Mouse (Mus musculus): Measurements from ENCODE around the gene Epb41l3. TPM values are rescaled to one million over a fixed set of nuclear protein-coding genes. Genes with fewer than 3 reads are reported as not detected.

Epb41l3 gene
- 134 and 142 TPM in 2 replicates for polyA plus RNA-seq (2015; fragmentation: Nextera tagmentation; extraction: Ambion mirVana)

- peak; percentile 93 for ATAC-seq (ENCODE audit: low FRiP score)
- Histone ChIP-seq H3K27ac (replicated peaks) (peak within 1 kb of the TSS; percentile 60), H3K9me3 (replicated peaks) (no peaks in the 10 kb centered on the region), H3K9ac (replicated peaks) (peak within 1 kb of the TSS; percentile 67), H3K27me3 (replicated peaks) (peaks cover 26% of the 10 kb centered on the region), H3K36me3 (no peaks in the 10 kb centered on the region), H3K4me1 (peaks cover 25% of the 10 kb centered on the region), H3K4me3 (replicated peaks) (peak within 1 kb of the TSS; percentile 68), H3K4me2 (peak within 1 kb of the TSS; percentile 99)
- WGBS, result under 1% methylated on average over 47 of the region's 47 CpGs
Observed at GRCm38 (mm10) chr17:69075501-69076237, at the start of gene Epb41l3. Epb41l3 (plus strand) TSS chr17:69075683.

- Histone ChIP-seq H3K9me3 (replicated peaks) (no peaks in the 10 kb centered on the region), H3K27ac (replicated peaks) (no peak overlapping the region), H3K27me3 (replicated peaks) (no peaks in the 10 kb centered on the region), H3K36me3 (no peaks in the 10 kb centered on the region), H3K4me2 (no peak overlapping the region), H3K9ac (replicated peaks) (no peak overlapping the region), H3K4me3 (replicated peaks) (no peak overlapping the region), H3K4me1 (no peaks in the 10 kb centered on the region)
- ATAC-seq (ENCODE audit: low FRiP score), result no peak
- whole genome bisulfite sequencing, result 65% methylated on average over 12 of the region's 12 CpGs
Observed at GRCm38 (mm10) chr17:69038760-69039675, 36.5 kb upstream of the Epb41l3 start.

DNA sequence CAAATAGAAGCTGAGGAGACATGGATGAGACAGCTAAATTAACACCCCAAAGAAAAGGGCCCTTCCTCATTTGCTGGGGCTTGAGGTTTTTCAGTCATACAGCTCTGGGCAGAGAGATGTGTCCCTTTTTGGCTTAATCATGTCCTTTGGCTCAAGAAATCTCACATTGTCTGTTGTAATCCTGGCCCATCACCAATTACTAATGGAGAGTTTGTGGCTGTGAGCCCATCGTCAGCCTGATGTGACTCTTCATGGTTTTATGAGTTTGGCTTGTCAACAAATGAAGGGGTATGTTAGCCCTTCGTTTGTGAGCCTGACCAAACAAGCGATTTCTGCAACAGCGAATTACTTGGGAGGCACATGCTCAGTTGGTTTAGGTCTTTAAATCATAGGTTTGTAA, 34.0 kb upstream of the Epb41l3 start:
- 55% methylated on average over 4 of the region's 4 CpGs for WGBS

DNA sequence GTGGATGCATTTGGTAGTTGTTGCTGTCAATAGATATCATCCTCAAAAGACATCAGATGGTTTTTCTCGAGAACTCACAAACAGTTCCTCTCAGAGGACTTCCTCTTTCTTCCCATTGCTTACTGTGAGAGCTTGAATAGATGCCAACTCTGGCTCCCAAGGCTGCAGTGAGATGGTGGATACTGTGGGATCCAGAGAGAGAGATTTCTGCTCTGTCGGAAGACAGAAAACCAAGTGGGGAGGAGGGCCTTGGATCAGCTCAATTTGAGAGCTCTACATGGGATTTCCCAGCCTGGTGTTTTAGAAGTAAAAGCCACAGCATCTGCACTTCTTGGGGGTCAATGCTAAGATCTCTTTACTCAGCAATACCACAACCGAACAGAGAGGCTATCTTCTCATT, 26.7 kb upstream of the Epb41l3 start:
- no peaks in the 10 kb centered on the region for H3K36me3 ChIP-seq
- H3K4me2 ChIP-seq, result no peak overlapping the region
- H3K9ac ChIP-seq (replicated peaks), result no peak overlapping the region
- no peak for ATAC-seq (ENCODE audit: low FRiP score)
- no peaks in the 10 kb centered on the region for H3K27me3 ChIP-seq (replicated peaks)
- H3K9me3 ChIP-seq (replicated peaks), result no peaks in the 10 kb centered on the region
- H3K4me1 ChIP-seq, result no peaks in the 10 kb centered on the region
- 74% methylated on average over 3 of the region's 3 CpGs for WGBS
- H3K4me3 ChIP-seq (replicated peaks), result no peak overlapping the region
- no peak overlapping the region for H3K27ac ChIP-seq (replicated peaks)

More for the DNA sequence above, 34.0 kb upstream of the Epb41l3 start:
- no peaks in the 10 kb centered on the region for H3K36me3 ChIP-seq
- H3K4me3 ChIP-seq (replicated peaks), result no peak overlapping the region
- no peaks in the 10 kb centered on the region for H3K27me3 ChIP-seq (replicated peaks)
- no peak overlapping the region for H3K9ac ChIP-seq (replicated peaks)
- no peak for ATAC-seq (ENCODE audit: low FRiP score)
- H3K4me1 ChIP-seq, result no peaks in the 10 kb centered on the region
- no peak overlapping the region for H3K4me2 ChIP-seq
- H3K27ac ChIP-seq (replicated peaks), result no peak overlapping the region
- H3K9me3 ChIP-seq (replicated peaks), result no peaks in the 10 kb centered on the region

GRCm38 (mm10) chr17:69054029-69054428, 21.5 kb upstream of the Epb41l3 start:
- ATAC-seq (ENCODE audit: low FRiP score), result no peak
- H3K9ac ChIP-seq (replicated peaks), result no peak overlapping the region
- H3K4me2 ChIP-seq, result no peak overlapping the region
- no peaks in the 10 kb centered on the region for H3K9me3 ChIP-seq (replicated peaks)
- H3K4me1 ChIP-seq, result no peaks in the 10 kb centered on the region
- H3K27me3 ChIP-seq (replicated peaks), result no peaks in the 10 kb centered on the region
- no peaks in the 10 kb centered on the region for H3K36me3 ChIP-seq
- 83% methylated on average over 4 of the region's 4 CpGs for WGBS
- H3K4me3 ChIP-seq (replicated peaks), result no peak overlapping the region
- H3K27ac ChIP-seq (replicated peaks), result no peak overlapping the region

DNA sequence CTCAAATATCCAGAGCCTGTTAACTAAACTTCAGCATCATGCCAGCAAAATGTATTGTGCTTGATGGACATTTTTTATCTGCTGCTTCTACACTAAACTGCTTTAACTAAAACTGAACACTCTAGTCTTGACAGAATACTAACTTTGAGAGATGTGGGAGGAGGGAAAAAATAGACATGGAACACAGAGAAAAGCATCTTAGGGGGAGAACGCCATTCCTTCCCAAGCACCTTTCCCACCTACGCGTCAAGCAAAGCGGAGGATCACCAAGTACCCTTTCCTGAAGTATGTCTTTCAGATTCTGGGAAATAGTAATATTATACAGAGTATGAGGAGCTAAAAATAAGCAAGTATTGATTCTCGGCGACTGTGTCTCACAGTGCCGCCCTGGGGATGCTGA, 15.7 kb upstream of the Epb41l3 start:
- no peaks in the 10 kb centered on the region for H3K27me3 ChIP-seq (replicated peaks)
- H3K27ac ChIP-seq (replicated peaks), result no peak overlapping the region
- 94% methylated on average over 7 of the region's 7 CpGs for WGBS

DNA sequence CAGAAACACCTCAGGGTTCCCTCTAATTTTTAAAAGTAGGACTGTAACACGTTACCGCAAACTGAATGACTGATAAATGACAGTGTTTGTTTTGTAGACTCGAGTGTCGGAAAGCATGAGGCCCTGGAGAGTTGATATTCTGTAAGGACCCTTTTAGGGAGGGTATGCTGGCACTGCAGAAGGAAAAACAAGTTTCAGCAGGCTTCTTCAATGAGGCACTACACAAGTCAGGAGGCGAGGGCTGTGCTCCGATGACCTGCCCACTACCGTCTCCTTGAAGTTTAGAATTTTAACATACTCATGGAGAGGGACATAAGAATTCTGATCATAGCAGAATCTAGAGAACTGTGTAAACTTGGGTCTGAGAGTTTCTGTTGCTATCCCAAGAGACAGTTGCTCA, 15.1 kb upstream of the Epb41l3 start:
- Histone ChIP-seq H3K4me1 (peaks cover 11% of the 10 kb centered on the region; the same call in 1 of the 2 replicates), H3K9ac (replicated peaks) (no peak overlapping the region), H3K36me3 (no peaks in the 10 kb centered on the region), H3K9me3 (replicated peaks) (no peaks in the 10 kb centered on the region), H3K4me3 (replicated peaks) (no peak overlapping the region), H3K27me3 (replicated peaks) (no peaks in the 10 kb centered on the region), H3K4me2 (no peak overlapping the region), H3K27ac (replicated peaks) (no peak overlapping the region)
- no peak for ATAC-seq (ENCODE audit: low FRiP score)
- WGBS, result 93% methylated on average over 7 of the region's 7 CpGs

More for the DNA sequence above, 15.7 kb upstream of the Epb41l3 start:
- Histone ChIP-seq H3K9me3 (replicated peaks) (no peaks in the 10 kb centered on the region), H3K4me3 (replicated peaks) (no peak overlapping the region), H3K9ac (replicated peaks) (no peak overlapping the region), H3K4me1 (peaks cover 11% of the 10 kb centered on the region; the same call in 1 of the 2 replicates), H3K4me2 (no peak overlapping the region), H3K36me3 (no peaks in the 10 kb centered on the region)
- ATAC-seq (ENCODE audit: low FRiP score), result no peak

DNA sequence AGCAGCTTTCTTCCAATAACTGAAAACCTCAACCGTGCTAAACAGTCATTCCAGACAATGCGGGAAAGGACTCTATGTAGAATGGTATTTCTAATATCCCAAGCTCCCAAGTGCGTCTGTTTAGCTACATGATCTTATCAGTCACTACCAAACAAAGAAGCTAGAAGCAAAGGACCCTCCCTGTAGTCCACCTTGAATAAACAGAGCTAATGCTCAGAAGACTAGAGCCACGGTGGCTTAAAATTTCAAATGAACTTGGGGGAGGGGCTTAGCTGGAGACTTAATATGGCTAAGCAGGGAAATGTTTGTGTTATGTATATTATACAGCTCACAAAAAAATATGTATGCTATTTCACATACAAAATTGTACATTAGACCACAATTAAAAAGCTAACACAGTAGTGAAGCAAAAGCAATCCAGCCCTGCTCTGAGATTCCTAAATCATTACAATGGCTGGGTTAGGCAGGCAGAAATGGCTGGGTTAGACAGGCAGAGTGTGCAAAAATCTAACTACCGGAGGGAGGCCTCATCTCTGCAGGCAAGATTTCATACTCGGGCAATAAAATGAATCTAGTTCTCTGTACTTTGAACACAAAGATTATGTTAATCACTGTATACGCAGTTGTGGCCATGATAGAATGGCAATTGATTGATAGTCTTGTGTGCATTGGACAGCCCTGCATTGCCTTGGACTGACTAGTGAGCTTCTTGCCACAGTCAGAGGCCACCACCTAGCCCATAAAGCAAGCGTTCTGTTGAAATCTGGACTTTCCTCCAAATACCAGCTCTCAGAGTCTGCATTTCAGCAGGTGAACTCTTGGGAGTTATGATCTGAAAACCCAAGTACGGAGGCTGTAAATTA, 13.4 kb upstream of the Epb41l3 start:
- Histone ChIP-seq H3K27ac (replicated peaks) (0 out of 2 replicates have a peak overlapping the region, but pooled peaks have one; percentile 56), H3K4me2 (no peak overlapping the region), H3K9ac (replicated peaks) (no peak overlapping the region), H3K36me3 (no peaks in the 10 kb centered on the region), H3K9me3 (replicated peaks) (no peaks in the 10 kb centered on the region), H3K4me1 (peaks cover 11% of the 10 kb centered on the region; the same call in 1 of the 2 replicates), H3K4me3 (replicated peaks) (no peak overlapping the region), H3K27me3 (replicated peaks) (no peaks in the 10 kb centered on the region)
- WGBS, result 50% methylated on average over 9 of the region's 9 CpGs
- no peak for ATAC-seq (ENCODE audit: low FRiP score)

GRCm38 (mm10) chr17:69067937-69068739, 7.3 kb upstream of the Epb41l3 start:
- no peaks in the 10 kb centered on the region for H3K36me3 ChIP-seq
- ATAC-seq (ENCODE audit: low FRiP score), result no peak
- no peak overlapping the region for H3K27ac ChIP-seq (replicated peaks)
- H3K9me3 ChIP-seq (replicated peaks), result no peaks in the 10 kb centered on the region
- 81% methylated on average over 11 of the region's 11 CpGs for WGBS
- no peak overlapping the region for H3K4me2 ChIP-seq
- H3K27me3 ChIP-seq (replicated peaks), result no peaks in the 10 kb centered on the region
- H3K4me3 ChIP-seq (replicated peaks), result no peak overlapping the region
- H3K9ac ChIP-seq (replicated peaks), result no peak overlapping the region
- H3K4me1 ChIP-seq, result no peaks in the 10 kb centered on the region

DNA sequence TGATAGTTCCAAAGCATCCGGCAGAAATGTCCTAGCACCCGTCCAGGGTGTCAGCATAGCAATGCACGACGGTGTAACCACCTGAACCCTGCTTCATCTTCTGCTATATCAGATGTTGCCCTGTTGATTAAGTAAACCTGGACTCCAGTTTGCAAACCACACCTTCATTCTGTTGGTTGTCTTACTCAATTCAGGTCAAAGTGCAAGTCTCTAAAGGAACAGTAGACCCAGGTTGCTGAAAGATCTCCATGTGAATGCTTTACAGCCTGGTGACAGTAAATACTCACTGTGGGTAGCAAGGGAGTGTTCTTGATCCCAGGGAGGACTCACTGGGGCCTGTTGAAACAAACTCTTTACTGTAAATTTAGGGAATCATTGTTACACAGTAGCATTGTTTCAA, 1.4 kb upstream of the Epb41l3 start:
- Histone ChIP-seq H3K27ac (replicated peaks) (no peak overlapping the region), H3K4me3 (replicated peaks) (no peak overlapping the region), H3K36me3 (no peaks in the 10 kb centered on the region), H3K27me3 (replicated peaks) (peaks cover 26% of the 10 kb centered on the region), H3K9ac (replicated peaks) (no peak overlapping the region), H3K9me3 (replicated peaks) (no peaks in the 10 kb centered on the region), H3K4me2 (no peak overlapping the region), H3K4me1 (peaks cover 25% of the 10 kb centered on the region)
- ATAC-seq (ENCODE audit: low FRiP score), result no peak
- 81% methylated on average over 4 of the region's 4 CpGs for WGBS

All from neural tube, embryonic 15.5 days (tissue).